Mouse (Mus musculus): ENCODE results near the gene Ube2f. TPM values are rescaled to one million over a fixed set of nuclear protein-coding genes. Genes with fewer than 3 reads are reported as not detected.

Ube2f gene
- polyA plus RNA-seq, 1 experiment, result 59.0 TPM

DNA sequence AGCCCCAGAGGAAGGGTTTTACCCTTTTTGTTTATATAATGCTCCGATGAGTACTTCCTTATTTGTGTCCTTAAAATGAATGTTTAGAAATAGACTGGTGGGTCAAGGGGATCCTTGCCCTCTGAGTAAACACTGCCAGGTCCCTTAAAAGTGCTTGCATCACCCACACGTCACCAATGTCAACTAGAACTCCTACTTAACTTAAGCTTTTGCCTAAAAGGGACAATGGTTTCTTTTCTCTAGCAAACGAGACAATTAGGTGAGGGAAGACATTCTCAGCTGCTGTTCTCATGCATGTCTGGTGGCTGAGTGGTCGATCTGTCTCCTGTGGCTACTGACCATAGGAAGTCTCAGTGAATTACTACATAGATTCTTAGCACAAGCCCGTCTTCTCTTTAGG lies 18.2 kb upstream of the Ube2f start:
- TF ChIP-seq CTCF (IDR thresholded peaks at IDR 0.05; ENCODE audit: borderline replicate concordance, insufficient read depth, low read length) (no peak), POLR2A (IDR thresholded peaks at IDR 0.05; ENCODE audit: low read depth, low read length) (no peak)
- no peak overlapping the region for H3K4me3 ChIP-seq (ENCODE audit: insufficient read depth, low read length)
- no peaks in the 10 kb centered on the region for H3K4me1 ChIP-seq (ENCODE audit: control insufficient read depth, insufficient read depth, low read length)
- no peak overlapping the region for H3K27ac ChIP-seq (ENCODE audit: insufficient read depth, low read length)

DNA sequence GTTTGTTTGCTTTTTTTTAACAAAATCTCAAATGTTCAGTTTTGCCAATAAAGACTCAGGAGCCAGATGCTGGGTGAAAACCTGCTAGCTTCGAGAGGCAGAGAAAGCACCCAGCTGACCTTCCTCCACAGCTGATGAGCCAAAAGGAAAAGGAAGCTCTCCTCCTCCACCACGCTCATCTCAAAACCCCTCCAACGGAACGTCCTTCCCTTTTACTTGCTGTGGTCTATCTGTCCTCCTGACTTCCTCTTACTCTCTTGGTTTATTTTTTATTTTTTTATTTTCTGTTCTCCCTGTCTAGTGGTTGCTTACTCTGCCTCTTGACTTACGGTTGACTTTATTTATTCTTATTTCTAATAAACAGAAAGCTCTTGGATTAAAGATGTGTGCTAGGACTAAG lies 14.7 kb upstream of the Ube2f start:
- Histone ChIP-seq H3K4me1 (ENCODE audit: control insufficient read depth, insufficient read depth, low read length) (no peaks in the 10 kb centered on the region; the same call in 1 of the 2 replicates), H3K4me3 (ENCODE audit: insufficient read depth, low read length) (no peak overlapping the region), H3K27ac (ENCODE audit: insufficient read depth, low read length) (no peak overlapping the region)
- no peak for TF ChIP-seq CTCF (IDR thresholded peaks at IDR 0.05; ENCODE audit: borderline replicate concordance, insufficient read depth, low read length)
- TF ChIP-seq POLR2A (IDR thresholded peaks at IDR 0.05; ENCODE audit: low read depth, low read length), result no peak

DNA sequence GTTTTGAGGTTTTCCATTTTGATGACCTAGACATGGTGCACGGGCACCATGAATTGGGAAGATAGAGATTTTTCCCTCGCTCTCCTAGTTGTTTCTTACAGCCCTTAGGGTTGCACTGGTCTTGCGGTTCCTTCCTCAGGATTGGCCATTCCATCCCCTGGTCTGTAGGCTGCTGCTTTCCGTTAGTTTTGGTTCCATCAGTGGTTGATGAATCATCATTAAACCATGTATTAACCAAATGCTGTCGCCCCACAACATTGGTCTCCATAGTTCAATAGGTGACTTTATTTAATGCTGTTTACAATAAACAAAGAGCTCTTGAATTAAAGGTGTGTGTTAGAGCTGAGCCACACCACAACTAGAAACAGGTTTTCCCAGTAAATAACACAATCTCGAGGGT lies 12.4 kb upstream of the Ube2f start:
- no peak for TF ChIP-seq POLR2A (IDR thresholded peaks at IDR 0.05; ENCODE audit: low read depth, low read length)
- no peak for TF ChIP-seq CTCF (IDR thresholded peaks at IDR 0.05; ENCODE audit: borderline replicate concordance, insufficient read depth, low read length)
- H3K4me3 ChIP-seq (ENCODE audit: insufficient read depth, low read length), result no peak overlapping the region
- no peak overlapping the region for H3K27ac ChIP-seq (ENCODE audit: insufficient read depth, low read length)
- H3K4me1 ChIP-seq (ENCODE audit: control insufficient read depth, insufficient read depth, low read length), result peaks cover 10% of the 10 kb centered on the region; the same call in 1 of the 2 replicates

DNA sequence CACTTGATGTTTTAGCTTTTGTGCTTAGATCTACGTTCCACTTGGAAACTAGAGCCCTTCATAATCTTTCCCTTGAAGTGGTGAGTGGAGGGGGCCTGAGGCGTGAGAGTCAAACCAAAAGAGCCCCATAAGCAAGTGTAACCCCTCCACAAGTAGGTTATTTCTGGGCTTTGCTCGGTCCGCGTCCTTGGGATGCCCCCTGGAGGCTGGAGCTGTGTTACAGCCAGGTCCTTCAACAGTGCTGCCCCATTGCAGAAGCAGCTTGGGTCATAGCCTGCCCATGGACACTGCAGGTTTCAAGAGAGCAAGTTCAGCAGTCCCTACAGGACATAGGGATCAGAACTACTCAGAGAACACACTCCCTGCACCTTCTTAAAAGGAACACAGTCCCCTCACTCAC lies 11.0 kb upstream of the Ube2f start:
- no peak overlapping the region for H3K4me3 ChIP-seq (ENCODE audit: insufficient read depth, low read length)
- peak; percentile 42; the same call in 1 of the 2 replicates for TF ChIP-seq CTCF (IDR thresholded peaks at IDR 0.05; ENCODE audit: borderline replicate concordance, insufficient read depth, low read length)
- TF ChIP-seq POLR2A (IDR thresholded peaks at IDR 0.05; ENCODE audit: low read depth, low read length), result no peak
- H3K27ac ChIP-seq (ENCODE audit: insufficient read depth, low read length), result no peak overlapping the region
- H3K4me1 ChIP-seq (ENCODE audit: control insufficient read depth, insufficient read depth, low read length), result peaks cover 14% of the 10 kb centered on the region; the same call in 1 of the 2 replicates

DNA sequence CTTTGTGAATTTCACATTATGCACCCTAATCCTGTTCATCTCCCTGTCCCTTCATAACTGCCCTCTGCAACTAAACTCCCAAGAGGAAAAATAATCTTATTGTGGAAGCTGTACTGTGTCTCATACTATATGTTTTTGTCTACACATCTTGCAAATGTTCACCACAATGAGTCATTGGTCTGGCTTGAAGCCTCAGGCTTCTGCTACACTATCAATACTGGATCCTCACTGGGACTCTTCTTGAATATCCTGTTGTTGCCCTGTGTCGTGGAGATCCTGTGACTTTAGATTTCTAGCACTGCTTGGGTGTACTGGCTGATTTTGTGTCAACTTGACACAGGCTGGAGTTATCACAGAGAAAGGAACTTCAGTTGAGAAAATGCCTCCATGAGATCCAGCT lies 10.3 kb upstream of the Ube2f start:
- H3K27ac ChIP-seq (ENCODE audit: insufficient read depth, low read length), result no peak overlapping the region
- H3K4me1 ChIP-seq (ENCODE audit: control insufficient read depth, insufficient read depth, low read length), result peaks cover 14% of the 10 kb centered on the region; the same call in 1 of the 2 replicates
- no peak overlapping the region for H3K4me3 ChIP-seq (ENCODE audit: insufficient read depth, low read length)
- TF ChIP-seq POLR2A (IDR thresholded peaks at IDR 0.05; ENCODE audit: low read depth, low read length) (no peak), CTCF (IDR thresholded peaks at IDR 0.05; ENCODE audit: borderline replicate concordance, insufficient read depth, low read length) (no peak)

DNA sequence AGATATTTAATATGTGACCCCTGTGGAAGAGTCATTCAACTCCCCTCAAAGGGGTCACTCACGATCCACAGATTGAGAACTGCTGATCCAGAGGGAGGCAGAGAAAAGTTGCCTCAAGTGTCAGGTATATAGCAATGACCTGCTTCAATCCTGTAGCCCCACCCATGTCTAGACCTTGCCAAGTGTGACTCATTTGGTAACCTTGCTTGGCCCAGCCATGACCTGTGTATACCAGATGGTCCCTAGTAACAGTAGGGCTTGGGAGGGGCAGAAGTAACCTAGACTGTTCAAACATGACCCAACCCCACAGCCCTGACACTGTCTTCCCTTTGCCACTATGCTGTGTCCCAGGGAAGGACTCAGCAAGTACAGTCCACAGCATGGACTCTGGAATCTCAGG lies 9.4 kb upstream of the Ube2f start:
- Histone ChIP-seq H3K27ac (ENCODE audit: insufficient read depth, low read length) (no peak overlapping the region), H3K4me3 (ENCODE audit: insufficient read depth, low read length) (no peak overlapping the region), H3K4me1 (ENCODE audit: control insufficient read depth, insufficient read depth, low read length) (peaks cover 14% of the 10 kb centered on the region; the same call in 1 of the 2 replicates)
- no peak for TF ChIP-seq POLR2A (IDR thresholded peaks at IDR 0.05; ENCODE audit: low read depth, low read length)
- no peak for TF ChIP-seq CTCF (IDR thresholded peaks at IDR 0.05; ENCODE audit: borderline replicate concordance, insufficient read depth, low read length)

DNA sequence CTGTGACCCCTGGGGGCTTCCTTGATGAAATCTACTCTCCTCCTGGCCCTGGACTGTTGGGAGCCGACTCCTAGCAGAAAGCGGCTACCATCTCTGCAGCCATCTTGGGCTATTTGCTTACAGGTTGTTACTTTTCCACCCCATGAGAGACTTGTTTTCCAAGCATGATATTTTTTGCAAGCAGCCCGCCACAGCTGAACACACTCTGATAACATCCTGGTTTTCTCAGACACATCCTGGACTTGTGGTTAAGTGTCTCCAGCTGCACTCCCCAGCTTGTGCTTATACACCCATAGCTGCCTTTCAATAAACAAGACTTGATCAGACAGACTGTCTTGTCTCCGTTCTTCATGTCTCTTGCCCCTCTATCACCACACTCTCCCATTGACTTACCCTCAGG lies 8.9 kb upstream of the Ube2f start:
- Histone ChIP-seq H3K4me3 (ENCODE audit: insufficient read depth, low read length) (no peak overlapping the region), H3K4me1 (ENCODE audit: control insufficient read depth, insufficient read depth, low read length) (peaks cover 14% of the 10 kb centered on the region; the same call in 1 of the 2 replicates), H3K27ac (ENCODE audit: insufficient read depth, low read length) (no peak overlapping the region)
- TF ChIP-seq POLR2A (IDR thresholded peaks at IDR 0.05; ENCODE audit: low read depth, low read length) (no peak), CTCF (IDR thresholded peaks at IDR 0.05; ENCODE audit: borderline replicate concordance, insufficient read depth, low read length) (no peak)

DNA sequence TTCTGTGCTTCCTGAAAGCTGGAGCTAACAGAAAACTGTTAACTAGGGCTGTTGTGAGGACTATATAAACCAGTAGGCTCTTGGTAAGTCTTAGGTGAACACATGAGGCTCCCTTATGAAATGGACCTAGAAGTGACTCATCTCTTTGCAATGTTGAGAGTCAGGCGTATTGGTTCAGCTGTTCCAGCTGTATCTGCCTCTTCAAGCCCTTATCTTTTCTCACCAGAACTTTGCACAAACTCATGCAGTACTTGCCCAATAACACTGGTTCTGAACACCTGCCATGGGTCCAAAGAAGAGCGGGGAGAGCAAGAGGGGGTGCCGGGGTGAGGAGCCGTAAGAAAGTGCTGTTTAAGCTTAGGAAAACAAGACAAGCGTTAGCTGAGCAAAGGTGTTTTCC lies 1.9 kb upstream of the Ube2f start:
- Histone ChIP-seq H3K4me1 (ENCODE audit: control insufficient read depth, insufficient read depth, low read length) (peaks cover 19% of the 10 kb centered on the region), H3K27ac (ENCODE audit: insufficient read depth, low read length) (peak overlapping the region; percentile 74), H3K4me3 (ENCODE audit: insufficient read depth, low read length) (no peak overlapping the region)
- no peak for TF ChIP-seq POLR2A (IDR thresholded peaks at IDR 0.05; ENCODE audit: low read depth, low read length)
- no peak for TF ChIP-seq CTCF (IDR thresholded peaks at IDR 0.05; ENCODE audit: borderline replicate concordance, insufficient read depth, low read length)

DNA sequence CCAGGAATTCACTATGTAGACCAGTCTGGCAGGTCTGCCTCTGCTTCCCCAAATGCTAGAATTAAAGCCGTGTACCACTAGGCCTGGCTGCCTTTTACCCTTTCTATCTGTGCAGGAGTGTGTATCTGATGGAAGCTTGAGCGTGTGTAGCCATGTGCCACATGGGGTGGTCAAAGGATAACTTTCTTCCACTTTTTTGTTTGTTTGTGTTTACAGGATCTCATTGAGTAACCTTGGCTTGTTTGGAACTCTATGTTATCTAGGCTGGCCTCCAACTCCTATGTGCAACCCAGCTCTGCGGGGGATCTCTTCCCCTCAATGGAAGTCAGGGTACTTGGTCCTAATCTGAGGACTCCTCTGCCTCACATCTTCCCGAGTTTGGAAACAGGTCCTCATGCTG lies 1.1 kb upstream of the Ube2f start:
- H3K4me1 ChIP-seq (ENCODE audit: control insufficient read depth, insufficient read depth, low read length), result peaks cover 16% of the 10 kb centered on the region
- H3K27ac ChIP-seq (ENCODE audit: insufficient read depth, low read length), result peak overlapping the region; percentile 74; the same call in 1 of the 2 replicates
- peak overlapping the region; percentile 29 for H3K4me3 ChIP-seq (ENCODE audit: insufficient read depth, low read length)
- TF ChIP-seq POLR2A (IDR thresholded peaks at IDR 0.05; ENCODE audit: low read depth, low read length), result no peak; the same call in 1 of the 2 replicates
- TF ChIP-seq CTCF (IDR thresholded peaks at IDR 0.05; ENCODE audit: borderline replicate concordance, insufficient read depth, low read length), result no peak

DNA sequence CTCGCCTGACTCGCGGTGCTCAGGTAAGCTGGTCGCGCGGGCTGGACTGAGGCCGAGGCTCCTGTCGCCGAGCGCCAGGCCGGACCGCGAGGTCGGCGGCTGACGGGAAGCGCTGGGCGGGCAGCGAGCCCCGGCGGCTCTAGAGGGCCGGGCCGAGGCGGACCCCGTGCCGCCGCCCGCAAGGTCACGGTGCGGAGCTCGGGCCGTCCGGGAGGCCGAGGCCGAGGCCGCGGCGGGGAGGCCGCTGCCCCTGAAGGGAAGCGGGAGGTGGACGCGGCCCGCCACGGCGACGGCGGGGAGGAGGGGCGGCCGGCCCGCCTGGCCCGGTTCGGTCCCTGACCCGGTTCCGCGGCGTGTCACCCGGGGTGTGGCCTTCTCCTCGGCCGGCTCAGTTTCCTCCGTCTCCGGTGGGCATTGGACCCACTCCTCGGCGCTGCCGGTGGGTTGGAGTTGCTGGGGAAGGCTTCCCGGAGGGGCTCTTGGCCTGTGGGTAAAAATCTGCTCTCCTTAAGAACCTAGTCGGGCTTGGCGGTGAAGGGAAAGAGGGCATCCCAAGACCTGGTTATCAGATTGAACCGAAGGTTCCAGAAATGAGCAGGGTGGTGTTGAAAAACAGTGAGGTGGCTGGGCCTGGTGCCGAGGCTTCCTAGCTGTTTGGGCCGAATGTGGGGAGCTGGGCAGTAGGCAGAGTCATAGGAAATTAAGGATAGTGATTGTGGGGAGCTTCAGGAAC lies 477 bp downstream of the Ube2f start:
- Histone ChIP-seq H3K27ac (ENCODE audit: insufficient read depth, low read length) (peak overlapping the region; percentile 48), H3K4me1 (ENCODE audit: control insufficient read depth, insufficient read depth, low read length) (peaks cover 16% of the 10 kb centered on the region), H3K4me3 (ENCODE audit: insufficient read depth, low read length) (peak overlapping the region; percentile 92)
- TF ChIP-seq POLR2A (IDR thresholded peaks at IDR 0.05; ENCODE audit: low read depth, low read length) (no peak), CTCF (IDR thresholded peaks at IDR 0.05; ENCODE audit: borderline replicate concordance, insufficient read depth, low read length) (no peak)
